Mouse (Mus musculus) ES-E14 (cell line): ENCODE results near the gene Rims4.

Experiments
- CHD2 ChIP-seq: IDR thresholded peaks from 2 replicates; pipeline ENCODE4 v1.6.1; 2014; ENCODE audit warnings: mild to moderate bottlenecking, low read depth, low read length, inconsistent platforms
- HCFC1 ChIP-seq: IDR thresholded peaks from 2 replicates; pipeline ENCODE4 v1.6.1; 2012; ENCODE audit warnings: low read length, inconsistent platforms, borderline replicate concordance; ENCODE audit not compliant: insufficient read depth
- ZC3H11A ChIP-seq: IDR thresholded peaks from 2 replicates; pipeline ENCODE4 v1.6.1; 2012; ENCODE audit warnings: low read depth, mild to moderate bottlenecking, inconsistent platforms, low read length, borderline replicate concordance
- ZNF384 ChIP-seq: IDR thresholded peaks from 2 replicates; pipeline ENCODE4 v1.6.1; 2012; ENCODE audit warnings: low read depth, low read length, inconsistent platforms

DNA sequence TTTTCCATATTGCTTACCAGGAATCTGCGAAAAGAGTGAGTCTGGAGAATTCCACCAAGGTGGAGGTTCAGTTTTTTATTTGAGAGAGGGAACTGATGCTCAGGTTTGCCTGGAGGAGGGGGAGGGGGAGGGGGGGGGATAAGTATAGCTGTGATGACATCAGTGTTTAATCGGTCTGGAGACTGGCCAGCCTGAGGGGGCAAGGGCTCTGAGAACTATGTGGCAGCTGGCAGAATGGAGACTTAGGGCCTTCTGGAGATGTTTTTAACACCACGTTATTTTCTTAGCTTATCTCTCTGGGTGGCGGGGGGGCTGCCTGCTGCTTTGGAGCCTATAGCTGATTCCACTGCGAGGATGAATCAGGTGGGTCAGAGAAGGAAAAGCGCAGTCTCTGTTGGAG, 24.6 kb upstream of the Rims4 start:
- TF ChIP-seq HCFC1: no peak
- TF ChIP-seq ZC3H11A: no peak
- TF ChIP-seq ZNF384: no peak
- no peak for TF ChIP-seq CHD2
